Mouse (Mus musculus) heart, adult 2 months (tissue): ENCODE results near the gene Cuta. TPM values are rescaled to one million over a fixed set of nuclear protein-coding genes. Genes with fewer than 3 reads are reported as not detected.
A peak's percentile ranks its signal among the peaks of the same experiment; 100 is the strongest.
"Not testable (repeated sequence)": the region's sequence is repeated elsewhere in the genome, so short reads cannot be mapped to it uniquely, and the experiment has no call there.

ENCODE experiments used
- DNase-seq, 2 experiments: peaks; one replicate each; pipeline ENCODE4 v3.0.0; 2021
- H3K27ac ChIP-seq: fragments of 200-600 bp; 2 replicates; pipeline ENCODE4 v1.8.1; 2022
- H3K27me3 ChIP-seq: fragments of 200-500 bp; 2 replicates; pipeline ENCODE4 v1.6.1; 2012; ENCODE audit warnings: mild to moderate bottlenecking, low read length, inconsistent platforms, mixed read lengths; ENCODE audit not compliant: control insufficient read depth, insufficient read depth
- H3K36me3 ChIP-seq: fragments of 200-500 bp; 2 replicates; pipeline ENCODE4 v1.6.1; 2012; ENCODE audit warnings: low read length, inconsistent platforms; ENCODE audit not compliant: control insufficient read depth, insufficient read depth
- H3K4me1 ChIP-seq: fragments of 200-500 bp; 2 replicates; pipeline ENCODE4 v1.6.1; 2011; ENCODE audit warnings: low read length; ENCODE audit not compliant: control insufficient read depth, insufficient read depth
- H3K4me3 ChIP-seq: fragments of 200-600 bp; 2 replicates; pipeline ENCODE4 v1.8.1; 2022
- H3K79me2 ChIP-seq: fragments of 200-500 bp; replicated peaks from 2 replicates; pipeline ENCODE4 v1.6.1; 2012; ENCODE audit warnings: mild to moderate bottlenecking, inconsistent platforms, low read length, moderate library complexity, mixed read lengths; ENCODE audit not compliant: control insufficient read depth, insufficient read depth
- H3K9ac ChIP-seq: fragments of 200-500 bp; 2 replicates; pipeline ENCODE4 v1.6.1; 2012; ENCODE audit warnings: low read depth, mild to moderate bottlenecking, control low read depth, inconsistent platforms, low read length, mixed read lengths
- CTCF ChIP-seq: fragments of 200-600 bp; IDR thresholded peaks from 2 replicates; pipeline ENCODE4 v1.8.1; 2022; ENCODE audit warnings: antibody characterized with exemption, mild to moderate bottlenecking, moderate library complexity
- EP300 ChIP-seq: fragments of 200-500 bp; IDR thresholded peaks from 2 replicates; pipeline ENCODE4 v1.6.1; 2011; ENCODE audit warnings: low read depth, low read length, control low read depth; ENCODE audit not compliant: insufficient read depth
- POLR2A ChIP-seq: fragments of 200-500 bp; IDR thresholded peaks from 2 replicates; pipeline ENCODE4 v1.6.1; 2011; ENCODE audit warnings: mild to moderate bottlenecking, low read depth, low read length, control low read depth; ENCODE audit not compliant: insufficient read depth
- WGBS: fragments of 180-500 bp; shearing (Covaris S2); methylation state at CpG from one replicate; pipeline ENCODE4 v1.1.7; 2018; 5-methylcytosine and 5-hydroxymethylcytosine counted together
- intact Hi-C: fragments of 180-260 bp; cut with DNase I; formaldehyde crosslinking; loops from one replicate; pipeline ENCODE4 v1.15.1; 2025
- polyA plus RNA-seq: library from polyadenylated mRNA; depleted of rRNA; stranded (reverse); fragments of >200 nt; gene quantifications from 2 replicates; pipeline ENCODE4 v1.2.3, GENCODE M21; 2012
- total RNA-seq, 2 experiments: library from RNA; stranded (reverse); gene quantifications; 2 replicates each; pipeline ENCODE4 v1.2.3; 2021

The Cuta gene
- total and polyA plus RNA-seq, 3 experiments, result 78.6 to 96.6 (median 94.2) TPM

- DNase-seq, result peak; percentile 99
- Histone ChIP-seq H3K4me3 (peak within 1 kb of the TSS; percentile 66), H3K4me1 (peaks cover 2% of the 10 kb centered on the region; the same call in 1 of the 2 replicates), H3K79me2 (no peaks in the 10 kb centered on the region), H3K27me3 (no peaks in the 10 kb centered on the region), H3K36me3 (no peaks in the 10 kb centered on the region), H3K9ac (peak within 1 kb of the TSS; percentile 70), H3K27ac (no peak within 1 kb of the TSS; the same call in 1 of the 2 replicates)
- WGBS, result under 1% methylated on average over 72 of the region's 72 CpGs
- peak; percentile 95; the same call in 1 of the 2 replicates for TF ChIP-seq CTCF
- TF ChIP-seq EP300, result peak; percentile 97
- TF ChIP-seq POLR2A, result no peak
- intact Hi-C loops, result loop anchor here (2.0 to 5.0 kb wide), 3 partner anchors 30 to 112 kb away; partner anchors contain the start of genes Bak1 and Zbtb9
These were observed 22.5 kb downstream of the Cuta start, which contains the start of gene Kifc5b for GRCm38 (mm10) chr17:26916711-26917482. TSS of gene Kifc5b (plus strand) at chr17:26917091.

- Histone ChIP-seq H3K4me3 (no peak overlapping the region), H3K27ac (no peak overlapping the region), H3K79me2 (no peaks in the 10 kb centered on the region), H3K4me1 (peaks cover 2% of the 10 kb centered on the region; the same call in 1 of the 2 replicates), H3K9ac (no peak overlapping the region), H3K27me3 (no peaks in the 10 kb centered on the region), H3K36me3 (no peaks in the 10 kb centered on the region)
- intact Hi-C loops, result loop anchor here (5.0 kb wide), 1 partner anchor 57 kb away; the partner anchor contains the start of gene Zbtb9
- 58% methylated on average over 1 of the region's 1 CpGs for WGBS
- DNase-seq, result no peak
- no peak for TF ChIP-seq CTCF
- TF ChIP-seq EP300, result no peak
- TF ChIP-seq POLR2A, result no peak
These were observed 24.1 kb downstream of the Cuta start for GRCm38 (mm10) chr17:26915248-26915647.

- H3K79me2 ChIP-seq, H3K4me1 ChIP-seq, H3K9ac ChIP-seq, DNase-seq, H3K27ac ChIP-seq, H3K27me3 ChIP-seq, intact Hi-C loops, H3K36me3 ChIP-seq, H3K4me3 ChIP-seq: not testable (repeated sequence)
- WGBS, result 85% methylated on average over 15 of the region's 15 CpGs
These were observed 31.9 kb downstream of the Cuta start for GRCm38 (mm10) chr17:26907506-26907905.

GRCm38 (mm10) chr17:26904320-26904719, 35.0 kb downstream of the Cuta start:
- no peaks in the 10 kb centered on the region for H3K4me1 ChIP-seq
- intact Hi-C loops, result no loop called here
- DNase-seq, result no peak
- no peaks in the 10 kb centered on the region for H3K27me3 ChIP-seq
- no peak overlapping the region for H3K27ac ChIP-seq
- no peaks in the 10 kb centered on the region for H3K36me3 ChIP-seq
- H3K4me3 ChIP-seq, result no peak overlapping the region
- no peaks in the 10 kb centered on the region for H3K79me2 ChIP-seq
- 37% methylated on average over 5 of the region's 5 CpGs for WGBS
- TF ChIP-seq CTCF (peak; percentile 21), POLR2A (no peak)
- H3K9ac ChIP-seq, result no peak overlapping the region

- intact Hi-C loops, result no loop called here
- no peak for TF ChIP-seq EP300
- no peak for TF ChIP-seq POLR2A
- no peak for TF ChIP-seq CTCF
- no peak overlapping the region for H3K4me3 ChIP-seq
- DNase-seq, result no peak
- no peaks in the 10 kb centered on the region for H3K36me3 ChIP-seq
- H3K79me2 ChIP-seq, result no peaks in the 10 kb centered on the region
- 69% methylated on average over 6 of the region's 6 CpGs for WGBS
- H3K27me3 ChIP-seq, result no peaks in the 10 kb centered on the region
- no peak overlapping the region for H3K9ac ChIP-seq
- no peak overlapping the region for H3K27ac ChIP-seq
- H3K4me1 ChIP-seq, result no peaks in the 10 kb centered on the region; the same call in 1 of the 2 replicates
These were observed 38.5 kb downstream of the Cuta start for GRCm38 (mm10) chr17:26900916-26901315.

GRCm38 (mm10) chr17:26895578-26895977, 43.8 kb downstream of the Cuta start:
- TF ChIP-seq CTCF, result peak; percentile 96
- no peak for TF ChIP-seq POLR2A
- TF ChIP-seq EP300, result peak; percentile 39; the same call in 1 of the 2 replicates
- Histone ChIP-seq H3K4me1 (peaks cover 6% of the 10 kb centered on the region), H3K27ac (no peak overlapping the region), H3K36me3 (no peaks in the 10 kb centered on the region), H3K79me2 (no peaks in the 10 kb centered on the region), H3K27me3 (no peaks in the 10 kb centered on the region), H3K9ac (no peak overlapping the region), H3K4me3 (no peak overlapping the region)
- 20% methylated on average over 10 of the region's 10 CpGs for WGBS
- DNase-seq, result peak; percentile 60 to 74
- intact Hi-C loops, result no loop called here
